Mouse (Mus musculus): ENCODE measurements around the gene H2-Q2. TPM values are rescaled to one million over a fixed set of nuclear protein-coding genes. Genes with fewer than 3 reads are reported as not detected.
"Not testable (repeated sequence)": the region's sequence is repeated elsewhere in the genome, so short reads cannot be mapped to it uniquely, and the experiment has no call there.

H2-Q2 gene
- total RNA-seq (2021): under 1 TPM; 0.20 to 0.77 TPM
- long read RNA-seq, experiment 1: 0 reads
- long read RNA-seq, experiment 2, partial matches to known transcripts: 0 of 2 reads
- long read RNA-seq, experiment 2, other reads (novel, unspliced or antisense): 2 of 2 reads

- no peak for DNase-seq
- intact Hi-C loops (cut with DNase I): no loop called here
These were observed at the start of gene H2-Q2 for GRCm38 (mm10) chr17:35342071-35342671. Gene H2-Q2, plus strand, starts transcription at chr17:35342242.

GRCm38 (mm10) chr17:35295796-35296195 is 46.2 kb upstream of the H2-Q2 start:
- peak; percentile 31 to 52 for DNase-seq
- intact Hi-C loops (cut with DNase I): not testable (repeated sequence)

GRCm38 (mm10) chr17:35300261-35300945 is 41.6 kb upstream of the H2-Q2 start:
- not testable (repeated sequence) for DNase-seq
- intact Hi-C loops (cut with DNase I): loop anchor here (5.0 kb wide), 1 partner anchor 38 kb away; the partner anchor contains the start of gene H2-D1

GRCm38 (mm10) chr17:35301645-35302258 is 40.3 kb upstream of the H2-Q2 start:
- DNase-seq: peak; percentile 87 to 94
- intact Hi-C loops (cut with DNase I): loop anchor here (1.0 to 5.0 kb wide), 2 partner anchors 39 to 1332 kb away; partner anchors contain the start of gene H2-D1

GRCm38 (mm10) chr17:35303271-35303670 is 38.8 kb upstream of the H2-Q2 start:
- no peak for DNase-seq
- intact Hi-C loops (cut with DNase I): loop anchor here (5.0 kb wide), 1 partner anchor 41 kb away; the partner anchor contains the start of gene H2-D1

- no peak for DNase-seq
- intact Hi-C loops (cut with DNase I): loop anchor here (1.0 to 5.0 kb wide), 2 partner anchors 42 to 1339 kb away; partner anchors contain the start of gene H2-D1
These were observed 38.2 kb upstream of the H2-Q2 start for GRCm38 (mm10) chr17:35303756-35304350.

GRCm38 (mm10) chr17:35304478-35304877 is 37.6 kb upstream of the H2-Q2 start:
- intact Hi-C loops (cut with DNase I): loop anchor here (1.0 to 5.0 kb wide), 2 partner anchors 42 to 1339 kb away; partner anchors contain the start of gene H2-D1

GRCm38 (mm10) chr17:35304921-35305320 is 37.1 kb upstream of the H2-Q2 start:
- intact Hi-C loops (cut with DNase I): loop anchor here (1.0 to 5.0 kb wide), 2 partner anchors 43 to 1340 kb away; partner anchors contain the start of gene H2-D1
- not testable (repeated sequence) for DNase-seq

More at GRCm38 (mm10) chr17:35304478-35304877, 37.6 kb upstream of the H2-Q2 start:
- DNase-seq: no peak

GRCm38 (mm10) chr17:35318671-35319070 is 23.4 kb upstream of the H2-Q2 start:
- intact Hi-C loops (cut with DNase I): loop anchor here (5.0 kb wide), 1 partner anchor 39 kb away; no protein-coding TSS in a partner anchor
- DNase-seq: no peak

GRCm38 (mm10) chr17:35320327-35321081 is 21.5 kb upstream of the H2-Q2 start, which contains the start of gene H2-Q1:
Gene H2-Q1, plus strand, starts transcription at chr17:35320405.
- intact Hi-C loops (cut with DNase I): no loop called here
- no peak for DNase-seq

GRCm38 (mm10) chr17:35325124-35325523 is 16.9 kb upstream of the H2-Q2 start:
- intact Hi-C loops (cut with DNase I); DNase-seq: not testable (repeated sequence)

- DNase-seq; intact Hi-C loops (cut with DNase I): not testable (repeated sequence)
These were observed 16.0 kb upstream of the H2-Q2 start for GRCm38 (mm10) chr17:35326000-35326399.

- DNase-seq; intact Hi-C loops (cut with DNase I): not testable (repeated sequence)
These were observed 12.3 kb upstream of the H2-Q2 start for GRCm38 (mm10) chr17:35329714-35330113.

- DNase-seq; intact Hi-C loops (cut with DNase I): not testable (repeated sequence)
These were observed 10.5 kb upstream of the H2-Q2 start for GRCm38 (mm10) chr17:35331546-35331945.

- intact Hi-C loops (cut with DNase I): no loop called here
- DNase-seq: no peak
These were observed 852 bp downstream of the H2-Q2 start for GRCm38 (mm10) chr17:35342711-35343476.

GRCm38 (mm10) chr17:35347659-35348058 is 5.6 kb downstream of the H2-Q2 start:
- DNase-seq; intact Hi-C loops (cut with DNase I): not testable (repeated sequence)

GRCm38 (mm10) chr17:35353275-35353674 is 11.2 kb downstream of the H2-Q2 start:
- intact Hi-C loops (cut with DNase I); DNase-seq: not testable (repeated sequence)

- intact Hi-C loops (cut with DNase I): no loop called here
- DNase-seq: no peak
These were observed 12.0 kb downstream of the H2-Q2 start for GRCm38 (mm10) chr17:35354071-35354470.

- intact Hi-C loops (cut with DNase I): loop anchor here (5.0 kb wide), 1 partner anchor 40 kb away; no protein-coding TSS in a partner anchor
- no peak for DNase-seq
These were observed 15.0 kb downstream of the H2-Q2 start for GRCm38 (mm10) chr17:35357086-35357485.
